Mouse (Mus musculus) megakaryocyte, embryonic 14.5 days (primary cell): ENCODE results near the gene Rxrb. TPM values are rescaled to one million over a fixed set of nuclear protein-coding genes. Genes with fewer than 3 reads are reported as not detected.
A peak's percentile ranks its signal among the peaks of the same experiment; 100 is the strongest.
"Not testable (repeated sequence)": the region's sequence is repeated elsewhere in the genome, so short reads cannot be mapped to it uniquely, and the experiment has no call there.

Experiments used
- H3K27me3 ChIP-seq: replicated peaks from 2 replicates; pipeline ENCODE3; 2012; ENCODE audit warnings: inconsistent platforms
- H3K36me3 ChIP-seq: replicated peaks from 2 replicates; pipeline ENCODE3; 2012; ENCODE audit warnings: low read length, inconsistent platforms, mixed read lengths
- H3K4me1 ChIP-seq: 2 replicates; pipeline ENCODE4 v1.6.1; 2012; ENCODE audit warnings: inconsistent platforms
- H3K4me3 ChIP-seq: replicated peaks from 2 replicates; pipeline ENCODE3; 2012; ENCODE audit warnings: moderate library complexity, mild to moderate bottlenecking, inconsistent platforms
- H3K9me3 ChIP-seq: 2 replicates; pipeline ENCODE4 v1.6.1; 2012; ENCODE audit warnings: inconsistent platforms
- FLI1 ChIP-seq: IDR thresholded peaks from 2 replicates; pipeline ENCODE4 v1.6.1; 2012; ENCODE audit warnings: low read length, inconsistent platforms, mixed read lengths
- GATA1 ChIP-seq: IDR thresholded peaks from 3 replicates; pipeline ENCODE4 v1.6.1; 2012; ENCODE audit warnings: mixed read lengths, low read length, inconsistent platforms, borderline replicate concordance
- polyA plus RNA-seq: library from polyadenylated mRNA; stranded (reverse); fragments of >175 nt; gene quantifications from 2 replicates; pipeline ENCODE4 v1.2.3, GENCODE M21; 2012; ENCODE audit warnings: low replicate concordance; ENCODE audit not compliant: insufficient read depth

The Rxrb gene
- polyA plus RNA-seq: 66.5 and 117 TPM in 2 replicates

- peak within 1 kb of the TSS; percentile 92 for H3K4me3 ChIP-seq
- no peaks in the 10 kb centered on the region for H3K9me3 ChIP-seq
- peaks cover 66% of the 10 kb centered on the region for H3K4me1 ChIP-seq
- peaks cover 60% of the 10 kb centered on the region for H3K36me3 ChIP-seq
- TF ChIP-seq FLI1 (no peak), GATA1 (no peak)
- H3K27me3 ChIP-seq: no peaks in the 10 kb centered on the region
Measured at GRCm38 (mm10) chr17:34031465-34032173, at the start of gene Rxrb, which contains the start of gene Slc39a7. Gene Rxrb, plus strand, starts transcription at chr17:34031812. Gene Slc39a7, minus strand, starts transcription at chr17:34031682.

DNA sequence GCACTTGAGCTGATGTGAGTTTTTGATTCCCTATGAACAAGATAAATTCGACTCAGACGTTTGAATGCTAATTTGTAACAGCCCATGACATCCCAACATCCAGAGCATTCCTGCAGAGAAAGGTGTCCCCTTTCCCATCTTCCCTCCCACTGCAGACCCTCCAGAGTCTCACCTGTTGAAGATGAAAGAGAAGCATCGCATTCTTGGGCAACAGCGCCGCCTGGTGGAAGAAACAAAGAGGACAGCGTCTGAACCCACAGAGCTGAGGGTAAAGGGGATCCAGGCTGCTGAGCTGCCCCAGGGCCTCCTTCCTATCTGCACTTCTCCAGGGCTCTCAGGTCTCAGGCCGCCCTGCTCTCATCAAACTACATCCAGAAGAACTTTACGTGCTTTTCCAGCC is 49.5 kb upstream of the Rxrb start:
- H3K4me3 ChIP-seq: not testable (repeated sequence)
- H3K27me3 ChIP-seq: peaks cover 33% of the 10 kb centered on the region

GRCm38 (mm10) chr17:33991788-33992664 is 39.6 kb upstream of the Rxrb start:
- peaks cover 15% of the 10 kb centered on the region for H3K4me1 ChIP-seq
- peaks cover 19% of the 10 kb centered on the region for H3K27me3 ChIP-seq
- TF ChIP-seq FLI1 (no peak), GATA1 (no peak)

More for the DNA sequence above, 49.5 kb upstream of the Rxrb start:
- H3K4me1 ChIP-seq: peaks cover 26% of the 10 kb centered on the region
- not testable (repeated sequence) for H3K9me3 ChIP-seq, H3K36me3 ChIP-seq

DNA sequence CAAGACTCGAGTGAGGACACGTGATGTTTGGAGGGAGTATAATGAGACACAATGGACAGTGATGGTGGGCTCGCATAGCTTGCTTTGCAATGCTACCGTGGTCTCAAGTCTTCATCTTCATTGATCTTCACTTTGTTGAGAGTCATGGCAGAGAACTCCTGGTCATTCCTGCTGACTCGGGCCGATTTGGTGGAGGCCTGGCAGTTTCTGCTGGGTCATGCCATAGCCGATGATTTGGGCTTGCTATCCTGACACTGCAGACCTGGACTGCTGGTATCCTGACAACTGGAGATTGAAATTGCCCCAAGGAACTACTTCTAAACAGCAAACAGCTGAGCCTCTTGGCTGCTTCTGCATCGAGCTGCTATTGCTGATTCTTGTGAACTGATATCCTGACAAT is 36.7 kb upstream of the Rxrb start:
- Histone ChIP-seq H3K36me3 (peaks cover 17% of the 10 kb centered on the region), H3K4me3 (peak overlapping the region; percentile 46), H3K9me3 (no peaks in the 10 kb centered on the region), H3K4me1 (peaks cover 15% of the 10 kb centered on the region), H3K27me3 (no peaks in the 10 kb centered on the region)
- TF ChIP-seq FLI1: no peak
- no peak for TF ChIP-seq GATA1

More at GRCm38 (mm10) chr17:33991788-33992664, 39.6 kb upstream of the Rxrb start:
- no peaks in the 10 kb centered on the region for H3K9me3 ChIP-seq
- peaks cover 14% of the 10 kb centered on the region for H3K36me3 ChIP-seq
- peak overlapping the region; percentile 64 for H3K4me3 ChIP-seq

DNA sequence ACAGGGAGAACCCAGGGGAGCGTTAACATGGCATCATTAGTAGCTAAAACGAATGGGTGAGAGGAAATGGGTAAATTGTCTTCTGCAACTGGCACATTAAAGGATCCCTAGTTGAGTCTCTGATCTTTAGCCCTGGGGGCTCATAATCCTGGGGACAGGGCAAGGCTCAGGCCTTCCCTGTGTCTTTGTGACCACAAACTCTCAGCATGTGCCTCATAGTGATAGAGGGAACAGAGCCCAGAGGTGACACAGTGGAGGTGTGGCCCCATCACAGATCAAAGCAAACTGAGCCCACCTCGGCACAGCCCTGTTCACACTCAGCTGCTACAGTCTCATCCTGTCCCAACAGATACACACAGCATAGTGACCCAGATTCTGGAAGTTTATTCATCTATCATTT is 36.0 kb upstream of the Rxrb start:
- peaks cover 15% of the 10 kb centered on the region for H3K4me1 ChIP-seq
- peaks cover 17% of the 10 kb centered on the region for H3K36me3 ChIP-seq
- no peak overlapping the region for H3K4me3 ChIP-seq
- no peaks in the 10 kb centered on the region for H3K27me3 ChIP-seq
- no peaks in the 10 kb centered on the region for H3K9me3 ChIP-seq
- TF ChIP-seq GATA1 (no peak), FLI1 (no peak)

DNA sequence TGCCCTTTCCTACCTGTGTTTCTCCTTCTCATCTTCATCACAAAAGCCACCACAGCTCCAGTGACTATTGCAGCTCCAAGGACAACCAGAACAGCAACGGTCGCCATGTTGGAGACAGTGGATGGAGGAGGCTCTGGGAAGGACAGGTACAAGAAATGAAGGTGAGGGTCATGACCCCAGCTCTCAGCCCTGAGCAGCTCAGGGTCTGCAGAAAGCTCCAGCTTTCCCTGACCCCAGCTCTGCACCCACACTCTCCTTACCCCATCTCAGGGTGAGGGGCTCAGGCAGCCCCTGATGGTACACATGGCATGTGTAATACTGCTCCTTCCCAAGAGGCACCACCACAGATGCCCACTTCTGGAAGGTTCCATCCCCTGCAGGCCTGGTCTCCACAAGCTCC is 34.6 kb upstream of the Rxrb start:
- not testable (repeated sequence) for H3K27me3 ChIP-seq, H3K4me3 ChIP-seq, H3K9me3 ChIP-seq
- Histone ChIP-seq H3K36me3 (peaks cover 17% of the 10 kb centered on the region), H3K4me1 (peaks cover 12% of the 10 kb centered on the region)

DNA sequence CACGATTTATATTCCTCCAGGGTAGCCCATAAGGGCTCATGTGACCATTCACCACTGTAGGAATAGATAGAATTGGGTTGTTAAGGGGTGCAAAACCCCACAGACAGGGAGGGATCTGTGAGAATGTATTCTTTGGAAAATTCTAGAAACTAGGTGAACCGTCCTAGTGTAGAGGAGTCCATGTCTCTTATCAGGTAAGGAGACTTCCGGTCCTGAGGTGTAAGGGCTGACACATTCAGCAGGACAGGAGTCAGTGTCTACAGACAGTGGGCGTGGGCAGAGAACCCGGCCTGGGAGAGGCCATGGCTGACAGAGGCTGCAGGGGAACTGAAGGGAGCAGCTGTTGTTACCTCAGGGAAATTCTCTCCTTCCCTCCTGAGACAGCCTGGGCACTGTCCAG is 32.9 kb upstream of the Rxrb start:
- H3K4me1 ChIP-seq: peaks cover 11% of the 10 kb centered on the region
- not testable (repeated sequence) for H3K9me3 ChIP-seq, H3K27me3 ChIP-seq
- H3K4me3 ChIP-seq: peak overlapping the region; percentile 69
- peaks cover 17% of the 10 kb centered on the region for H3K36me3 ChIP-seq

- H3K9me3 ChIP-seq: peaks cover 5% of the 10 kb centered on the region; the same call in 1 of the 2 replicates
- no peak for TF ChIP-seq FLI1
- TF ChIP-seq GATA1: no peak
- peaks cover 11% of the 10 kb centered on the region for H3K4me1 ChIP-seq
- H3K36me3 ChIP-seq: peaks cover 17% of the 10 kb centered on the region
- H3K27me3 ChIP-seq: no peaks in the 10 kb centered on the region
- H3K4me3 ChIP-seq: peak overlapping the region; percentile 92
Measured at GRCm38 (mm10) chr17:33999341-34000149, 32.1 kb upstream of the Rxrb start.

- Histone ChIP-seq H3K27me3 (no peaks in the 10 kb centered on the region), H3K4me1 (peaks cover 6% of the 10 kb centered on the region; the same call in 1 of the 2 replicates), H3K9me3 (peaks cover 5% of the 10 kb centered on the region; the same call in 1 of the 2 replicates), H3K36me3 (peaks cover 17% of the 10 kb centered on the region), H3K4me3 (peak within 1 kb of the TSS; percentile 92)
- no peak for TF ChIP-seq GATA1
- TF ChIP-seq FLI1: no peak
Measured at GRCm38 (mm10) chr17:34000150-34000537, 31.5 kb upstream of the Rxrb start, which contains the start of gene H2-K1. Gene H2-K1, minus strand, starts transcription at chr17:34000347.

DNA sequence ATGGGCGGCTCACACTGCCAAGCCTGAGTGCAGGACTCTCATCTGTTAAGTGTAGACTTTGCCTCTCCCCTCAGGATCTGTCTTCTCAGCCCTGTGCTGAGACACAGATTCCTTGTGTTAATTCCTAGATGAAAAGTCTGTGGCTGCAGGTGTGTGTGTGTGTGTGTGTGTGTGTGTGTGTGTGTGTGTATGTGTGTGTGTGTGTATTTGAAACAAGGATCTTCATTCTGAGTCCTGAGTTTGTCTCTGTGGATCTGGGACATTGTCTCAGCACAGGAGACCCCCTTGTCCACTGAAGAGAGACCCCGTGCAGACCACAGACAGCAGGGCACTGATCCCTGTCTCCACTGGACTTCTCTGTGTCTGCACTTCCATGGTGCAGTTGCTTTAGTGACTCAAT is 30.8 kb upstream of the Rxrb start:
- not testable (repeated sequence) for H3K9me3 ChIP-seq, H3K27me3 ChIP-seq
- H3K4me3 ChIP-seq: peak overlapping the region; percentile 92

More for the DNA sequence above, 30.8 kb upstream of the Rxrb start:
- H3K4me1 ChIP-seq: not testable (repeated sequence)
- peaks cover 13% of the 10 kb centered on the region for H3K36me3 ChIP-seq
